Mouse (Mus musculus) hindbrain, embryonic 16.5 days (tissue): ENCODE data around the gene Ap2b1. TPM values are rescaled to one million over a fixed set of nuclear protein-coding genes. Genes with fewer than 3 reads are reported as not detected.

Experiments
- ATAC-seq: fragments of 200-750 bp; cut with Nextera tagmentation; 2 replicates; pipeline ENCODE4 v1.8.0; 2017; ENCODE audit warnings: moderate TSS enrichment, moderate library complexity
- H3K27ac ChIP-seq: fragments of 300-500 bp; sonication (generic); 2 replicates; pipeline ENCODE4 v1.5.1; 2014; ENCODE audit warnings: low read depth, mild to moderate bottlenecking, control low read depth, low read length, moderate library complexity
- H3K27me3 ChIP-seq: fragments of 300-500 bp; sonication (generic); replicated peaks from 2 replicates; pipeline ENCODE4 v1.6.1; 2014; ENCODE audit warnings: low read length; ENCODE audit not compliant: control insufficient read depth, insufficient read depth
- H3K36me3 ChIP-seq: fragments of 300-500 bp; sonication (generic); 2 replicates; pipeline ENCODE4 v1.6.1; 2014; ENCODE audit warnings: mild to moderate bottlenecking, low read length, moderate library complexity, mixed read lengths; ENCODE audit not compliant: control insufficient read depth, insufficient read depth
- H3K4me1 ChIP-seq: fragments of 300-500 bp; sonication (generic); 2 replicates; pipeline ENCODE4 v1.6.1; 2014; ENCODE audit warnings: low read depth, low read length; ENCODE audit not compliant: control insufficient read depth, insufficient read depth
- H3K4me2 ChIP-seq: fragments of 300-500 bp; sonication (generic); 2 replicates; pipeline ENCODE4 v1.6.1; 2014; ENCODE audit warnings: mild to moderate bottlenecking, low read length, control low read depth, moderate library complexity
- H3K4me3 ChIP-seq: fragments of 300-500 bp; sonication (generic); 2 replicates; pipeline ENCODE4 v1.5.1; 2014; ENCODE audit warnings: mild to moderate bottlenecking, low read length, control low read depth, moderate library complexity
- H3K9ac ChIP-seq: fragments of 300-500 bp; sonication (generic); 2 replicates; pipeline ENCODE4 v1.6.1; 2014; ENCODE audit warnings: low read depth, mild to moderate bottlenecking, control low read depth, low read length, moderate library complexity
- H3K9me3 ChIP-seq: fragments of 300-500 bp; sonication (generic); 2 replicates; pipeline ENCODE4 v1.6.1; 2014; ENCODE audit warnings: mild to moderate bottlenecking, low read length, moderate library complexity; ENCODE audit not compliant: control insufficient read depth
- WGBS: fragments of 180-500 bp; shearing (Covaris S2); extraction: QIAGEN DNeasy Blood & Tissue Kit; methylation state at CpG from one replicate; pipeline ENCODE4 v1.1.7; 2014; 5-methylcytosine and 5-hydroxymethylcytosine counted together
- polyA plus RNA-seq: library from polyadenylated mRNA; unstranded; fragments of >200 nt; fragmentation: Nextera tagmentation; extraction: Ambion mirVana; gene quantifications from 2 replicates; pipeline ENCODE4 v1.2.1, GENCODE M21; 2015

Gene Ap2b1
- polyA plus RNA-seq, 1 experiment from 2014 or later = 113 TPM

- peaks cover 17% of the 10 kb centered on the region for H3K36me3 ChIP-seq
These were observed 99.9 kb downstream of the Ap2b1 start for GRCm38 (mm10) chr11:83398724-83399123.

GRCm38 (mm10) chr11:83403787-83404186, 105.0 kb downstream of the Ap2b1 start:
- no peak overlapping the region for H3K27ac ChIP-seq
- no peaks in the 10 kb centered on the region for H3K9me3 ChIP-seq
- no peaks in the 10 kb centered on the region for H3K4me1 ChIP-seq
- ATAC-seq = no peak
- no peak overlapping the region for H3K4me3 ChIP-seq
- peaks cover 13% of the 10 kb centered on the region for H3K36me3 ChIP-seq
- H3K9ac ChIP-seq = no peak overlapping the region
- 90% methylated on average over 7 of the region's 7 CpGs for WGBS
- no peaks in the 10 kb centered on the region for H3K27me3 ChIP-seq
- H3K4me2 ChIP-seq = no peak overlapping the region

More at GRCm38 (mm10) chr11:83398724-83399123, 99.9 kb downstream of the Ap2b1 start:
- Histone ChIP-seq H3K9ac (no peak overlapping the region), H3K9me3 (no peaks in the 10 kb centered on the region), H3K4me3 (no peak overlapping the region), H3K27ac (no peak overlapping the region), H3K4me2 (no peak overlapping the region), H3K4me1 (peaks cover 4% of the 10 kb centered on the region), H3K27me3 (no peaks in the 10 kb centered on the region)
- 83% methylated on average over 5 of the region's 5 CpGs for WGBS
- ATAC-seq = no peak

- Histone ChIP-seq H3K27ac (no peak overlapping the region), H3K9ac (no peak overlapping the region), H3K9me3 (no peaks in the 10 kb centered on the region), H3K36me3 (peaks cover 13% of the 10 kb centered on the region), H3K4me3 (no peak overlapping the region), H3K4me2 (no peak overlapping the region), H3K4me1 (peaks cover 16% of the 10 kb centered on the region), H3K27me3 (no peaks in the 10 kb centered on the region)
- WGBS = 71% methylated on average over 3 of the region's 3 CpGs
- ATAC-seq = no peak
These were observed 107.6 kb downstream of the Ap2b1 start for GRCm38 (mm10) chr11:83406391-83406790.

GRCm38 (mm10) chr11:83408242-83408641, 109.4 kb downstream of the Ap2b1 start:
- 35% methylated on average over 8 of the region's 8 CpGs for WGBS
- peaks cover 8% of the 10 kb centered on the region for H3K36me3 ChIP-seq
- no peak overlapping the region for H3K27ac ChIP-seq
- H3K4me3 ChIP-seq = no peak overlapping the region
- no peaks in the 10 kb centered on the region for H3K27me3 ChIP-seq
- peaks cover 22% of the 10 kb centered on the region for H3K4me1 ChIP-seq
- no peaks in the 10 kb centered on the region for H3K9me3 ChIP-seq
- H3K9ac ChIP-seq = no peak overlapping the region
- H3K4me2 ChIP-seq = no peak overlapping the region
- ATAC-seq = no peak

GRCm38 (mm10) chr11:83409087-83409754, 110.4 kb downstream of the Ap2b1 start, which contains the start of gene Rasl10b:
Gene Rasl10b, plus strand, starts transcription at chr11:83409137.
- no peaks in the 10 kb centered on the region for H3K27me3 ChIP-seq
- WGBS = under 1% methylated on average over 28 of the region's 44 CpGs
- H3K9me3 ChIP-seq = no peaks in the 10 kb centered on the region
- peak within 1 kb of the TSS; percentile 93 for H3K9ac ChIP-seq
- H3K4me2 ChIP-seq = peak within 1 kb of the TSS; percentile 87
- peak; percentile 86 for ATAC-seq
- H3K36me3 ChIP-seq = no peaks in the 10 kb centered on the region
- peaks cover 22% of the 10 kb centered on the region for H3K4me1 ChIP-seq
- H3K4me3 ChIP-seq = peak within 1 kb of the TSS; percentile 95
- H3K27ac ChIP-seq = peak within 1 kb of the TSS; percentile 60; the same call in 1 of the 2 replicates

- no peaks in the 10 kb centered on the region for H3K9me3 ChIP-seq
- 1% methylated on average over 26 of the region's 40 CpGs for WGBS
- no peaks in the 10 kb centered on the region for H3K36me3 ChIP-seq
- peak overlapping the region; percentile 95 for H3K4me3 ChIP-seq
- H3K27me3 ChIP-seq = no peaks in the 10 kb centered on the region
- peak overlapping the region; percentile 87 for H3K4me2 ChIP-seq
- peak; percentile 48 for ATAC-seq
- peak overlapping the region; percentile 60; the same call in 1 of the 2 replicates for H3K27ac ChIP-seq
- peaks cover 22% of the 10 kb centered on the region for H3K4me1 ChIP-seq
- peak overlapping the region; percentile 93 for H3K9ac ChIP-seq
These were observed 111.0 kb downstream of the Ap2b1 start for GRCm38 (mm10) chr11:83409792-83410291.

GRCm38 (mm10) chr11:83410510-83410909, 111.7 kb downstream of the Ap2b1 start:
- no peak for ATAC-seq
- H3K27me3 ChIP-seq = no peaks in the 10 kb centered on the region
- no peaks in the 10 kb centered on the region for H3K9me3 ChIP-seq
- H3K4me1 ChIP-seq = peaks cover 22% of the 10 kb centered on the region
- H3K9ac ChIP-seq = peak overlapping the region; percentile 93
- peak overlapping the region; percentile 95 for H3K4me3 ChIP-seq
- 19% methylated on average over 6 of the region's 6 CpGs for WGBS
- no peak overlapping the region for H3K27ac ChIP-seq
- peak overlapping the region; percentile 87 for H3K4me2 ChIP-seq
- H3K36me3 ChIP-seq = no peaks in the 10 kb centered on the region

GRCm38 (mm10) chr11:83417080-83417479, 118.3 kb downstream of the Ap2b1 start:
- no peaks in the 10 kb centered on the region for H3K9me3 ChIP-seq
- no peak overlapping the region for H3K4me3 ChIP-seq
- H3K4me1 ChIP-seq = peaks cover 11% of the 10 kb centered on the region
- H3K4me2 ChIP-seq = no peak overlapping the region
- peaks cover 6% of the 10 kb centered on the region; the same call in 1 of the 2 replicates for H3K27me3 ChIP-seq
- no peak for ATAC-seq
- 25% methylated on average over 5 of the region's 5 CpGs for WGBS
- H3K27ac ChIP-seq = no peak overlapping the region
- no peak overlapping the region for H3K9ac ChIP-seq
- H3K36me3 ChIP-seq = no peaks in the 10 kb centered on the region

- H3K4me3 ChIP-seq = no peak overlapping the region
- H3K27ac ChIP-seq = no peak overlapping the region
- H3K27me3 ChIP-seq = peaks cover 6% of the 10 kb centered on the region; the same call in 1 of the 2 replicates
- H3K4me1 ChIP-seq = peaks cover 11% of the 10 kb centered on the region
- ATAC-seq = no peak
- no peak overlapping the region for H3K9ac ChIP-seq
- no peak overlapping the region for H3K4me2 ChIP-seq
- no peaks in the 10 kb centered on the region for H3K36me3 ChIP-seq
- H3K9me3 ChIP-seq = no peaks in the 10 kb centered on the region
- 77% methylated on average over 7 of the region's 7 CpGs for WGBS
These were observed 118.9 kb downstream of the Ap2b1 start for GRCm38 (mm10) chr11:83417708-83418107.
